Mouse (Mus musculus) urinary bladder, postnatal 0 days (tissue): Measurements from ENCODE around the gene Sucla2. TPM values are rescaled to one million over a fixed set of nuclear protein-coding genes. Genes with fewer than 3 reads are reported as not detected.

Experiments
- polyA plus RNA-seq: library from polyadenylated mRNA; unstranded; fragments of >200 nt; fragmentation: Nextera tagmentation; extraction: Ambion mirVana; gene quantifications from 2 replicates; pipeline ENCODE4 v1.2.1, GENCODE M21; 2015

The Sucla2 gene
- 99.1 and 115 TPM in 2 replicates for polyA plus RNA-seq

DNA sequence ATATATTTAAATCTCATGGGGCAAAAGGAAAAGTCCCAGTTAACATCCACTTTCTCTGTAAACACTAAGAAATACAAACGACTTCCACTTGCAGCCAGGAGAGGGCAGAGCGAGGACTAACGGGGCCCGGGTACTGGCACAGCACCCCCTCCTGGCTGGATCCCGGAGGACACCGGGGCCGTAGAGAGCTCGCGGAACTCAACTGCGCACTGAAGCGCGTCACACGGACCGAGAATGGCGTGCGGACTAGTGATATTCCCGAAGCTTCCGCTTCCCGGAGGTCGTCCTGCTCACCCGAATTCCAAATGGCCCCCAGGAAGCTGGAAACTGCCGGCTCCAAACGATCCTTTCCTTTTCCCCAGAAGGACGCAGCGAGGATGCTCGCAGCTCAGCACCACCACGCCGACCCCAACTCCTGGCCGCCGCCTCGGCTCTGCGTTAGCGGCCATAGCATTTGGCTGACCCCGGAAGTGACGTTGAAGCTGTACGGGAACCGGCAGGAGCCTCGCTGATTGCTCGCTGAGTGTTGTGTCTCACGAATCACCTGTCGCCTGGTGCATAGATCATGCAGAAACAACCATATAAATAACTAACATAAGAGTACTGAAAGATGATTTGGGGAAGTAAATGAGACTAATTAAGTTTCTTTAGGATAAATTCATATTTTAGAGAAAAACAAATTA, at the start of gene Sucla2:
TSS of gene Sucla2 (plus strand) at position 554 of the 683 bp plus-strand sequence.

DNA sequence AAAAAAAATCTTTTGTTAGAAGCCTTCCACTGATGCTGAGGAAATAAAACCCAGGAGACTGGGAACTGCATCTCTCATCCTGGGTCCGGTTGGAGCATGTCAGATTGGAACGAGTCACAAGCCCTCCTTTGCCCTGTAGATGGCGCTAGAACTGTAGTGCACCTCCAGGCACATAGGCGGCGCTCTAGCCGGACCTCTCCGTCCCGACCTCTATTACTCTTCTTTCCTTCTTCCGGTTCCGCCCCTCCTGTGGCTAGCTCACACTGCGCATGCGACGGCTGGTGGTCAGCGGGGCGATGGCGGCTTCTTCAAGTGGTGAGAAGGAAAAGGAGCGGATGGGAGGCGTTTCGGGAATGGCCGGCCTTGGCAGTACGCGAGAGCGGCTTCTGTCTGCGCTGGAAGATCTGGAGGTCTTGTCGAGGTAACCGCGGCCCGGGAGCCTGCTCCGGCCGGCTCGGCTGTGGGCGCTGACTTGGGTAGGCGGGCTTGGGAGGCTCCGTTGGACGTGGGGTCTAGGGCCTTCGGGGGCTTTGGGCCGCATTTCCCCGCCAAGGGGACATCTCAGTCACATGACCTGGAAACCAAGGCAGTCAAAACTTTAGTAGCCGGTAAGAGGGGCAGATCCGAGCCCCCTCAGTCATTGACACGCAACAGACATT, 15.2 kb upstream of the Sucla2 start, which contains the start of gene Med4:
TSS of gene Med4 (plus strand) at position 261 of the 659 bp plus-strand sequence.

DNA sequence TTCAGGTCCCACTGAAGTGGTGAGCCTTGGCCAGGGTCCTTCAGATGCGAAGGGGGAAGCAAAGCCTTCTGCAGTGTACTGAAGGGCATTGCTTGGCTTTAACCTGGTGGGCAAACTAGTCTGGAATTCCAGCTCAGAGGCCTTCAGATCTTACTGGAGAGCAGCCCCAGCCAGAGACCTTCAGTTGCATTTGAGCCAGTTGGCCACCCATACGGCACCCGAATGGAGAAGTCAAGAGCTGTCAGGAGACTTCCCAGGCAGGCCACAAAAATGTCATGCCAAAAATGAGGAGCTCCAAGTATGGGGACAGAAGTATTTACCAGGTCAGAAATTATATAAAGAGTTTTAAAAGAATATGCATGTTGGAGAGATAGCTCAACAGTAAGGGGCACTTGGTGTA, 22.9 kb downstream of the Sucla2 start, which contains the start of gene Nudt15:
TSS of gene Nudt15 (minus strand) at position 192 of the 400 bp plus-strand sequence.

Other genes with a start within 250 kb of the Sucla2 start
- 10.2 and 11.9 TPM in 2 replicates for gene Rb1, start 199.5 kb upstream of the Sucla2 start, polyA plus RNA-seq
- gene Itm2b, start 140.0 kb upstream of the Sucla2 start, polyA plus RNA-seq = 1,058 and 1,094 TPM in 2 replicates
- 36.2 and 37.2 TPM in 2 replicates for gene Med4, start 15.3 kb upstream of the Sucla2 start, polyA plus RNA-seq
- gene Nudt15, start 22.9 kb downstream of the Sucla2 start, polyA plus RNA-seq = 2.5 and 2.7 TPM in 2 replicates
- gene Gm21750, start 135.9 kb downstream of the Sucla2 start, polyA plus RNA-seq = not detected in 2 replicates